Mouse (Mus musculus) lung, postnatal 36 days (tissue): ENCODE results near the gene Itgb2.
A peak's percentile ranks its signal among the peaks of the same experiment; 100 is the strongest.

Source experiments
- DNase-seq: peaks from one replicate; pipeline ENCODE4 v3.0.0; 2022; ENCODE audit warnings: mixed read lengths

Itgb2 gene

DNA sequence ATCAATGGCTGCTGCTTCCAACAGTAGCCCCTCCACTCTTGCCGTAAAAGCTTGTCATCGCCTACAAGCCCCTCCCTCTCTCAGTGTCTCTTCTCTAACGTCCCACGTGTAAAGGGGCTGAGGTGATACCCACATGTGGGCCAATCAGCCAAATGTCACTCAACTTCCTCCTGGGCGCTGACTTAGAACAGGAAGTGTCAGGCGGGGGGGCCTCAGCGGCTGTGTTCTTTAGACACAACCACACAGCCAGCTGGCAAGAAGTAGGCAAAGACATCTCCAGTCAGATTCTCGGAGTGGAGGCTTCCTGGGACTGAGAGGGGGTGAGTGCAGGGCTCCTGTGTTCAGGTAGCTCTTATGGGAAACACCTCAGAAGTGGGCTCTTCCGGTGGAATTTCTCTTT, at the start of gene Itgb2:
Itgb2 (plus strand) TSS at position 113 of the 400 bp plus-strand sequence.
- peak; percentile 75 for DNase-seq

DNA sequence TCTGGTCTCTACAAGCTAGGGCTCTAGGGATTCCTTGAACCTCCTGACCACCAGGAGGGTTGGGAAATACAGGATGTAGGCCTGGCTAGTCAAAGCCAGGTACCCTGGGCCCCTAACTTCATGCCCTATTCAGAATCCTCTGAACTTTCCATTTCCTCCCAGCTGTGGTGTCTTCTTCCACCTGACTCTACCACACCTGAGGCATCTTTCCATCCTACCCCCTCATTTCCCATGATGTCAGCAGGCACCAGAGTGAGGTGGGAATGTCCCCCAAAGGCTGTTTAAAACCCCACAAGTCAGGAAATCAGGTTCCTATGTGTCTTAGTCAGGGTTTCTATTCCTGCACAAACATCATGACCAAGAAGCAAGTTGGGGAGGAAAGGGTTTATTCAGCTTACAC, 48.2 kb upstream of the Itgb2 start:
- no peak for DNase-seq

DNA sequence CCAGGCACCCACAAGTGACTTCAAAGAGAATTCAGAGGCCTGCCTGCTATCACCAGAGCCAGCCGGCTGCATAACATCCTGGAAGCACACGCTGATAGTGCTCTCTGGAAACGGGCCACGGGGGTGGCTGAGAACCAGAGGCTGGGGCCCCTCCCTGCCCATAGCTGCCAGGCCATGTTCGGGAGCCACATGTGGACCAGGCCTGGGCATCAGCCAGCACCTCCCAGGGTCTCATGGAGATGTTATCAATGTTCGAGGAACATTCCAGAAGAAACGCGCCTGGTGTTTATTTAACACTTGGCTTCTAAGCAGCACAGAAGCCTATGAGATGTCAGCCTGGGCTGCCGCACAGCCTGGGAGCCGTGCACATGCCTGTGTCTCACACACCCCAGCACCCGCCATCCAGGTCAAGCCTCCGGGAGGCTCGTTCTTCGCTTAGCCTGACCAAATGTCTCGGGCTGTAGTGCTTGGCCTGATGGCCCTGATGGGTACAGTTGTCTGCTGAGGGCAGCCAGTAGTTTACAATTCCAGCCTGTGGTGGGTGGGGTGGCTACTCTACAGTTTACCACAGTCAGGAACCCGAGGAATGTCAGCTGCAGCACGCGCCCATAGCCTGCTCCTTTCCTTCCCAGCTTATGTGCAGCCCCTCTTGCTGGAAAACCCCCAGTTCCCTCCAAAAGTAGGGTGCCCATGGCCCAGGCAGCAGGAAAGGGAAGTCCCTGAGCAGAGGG, 45.7 kb upstream of the Itgb2 start:
- peak; percentile 94 for DNase-seq

DNA sequence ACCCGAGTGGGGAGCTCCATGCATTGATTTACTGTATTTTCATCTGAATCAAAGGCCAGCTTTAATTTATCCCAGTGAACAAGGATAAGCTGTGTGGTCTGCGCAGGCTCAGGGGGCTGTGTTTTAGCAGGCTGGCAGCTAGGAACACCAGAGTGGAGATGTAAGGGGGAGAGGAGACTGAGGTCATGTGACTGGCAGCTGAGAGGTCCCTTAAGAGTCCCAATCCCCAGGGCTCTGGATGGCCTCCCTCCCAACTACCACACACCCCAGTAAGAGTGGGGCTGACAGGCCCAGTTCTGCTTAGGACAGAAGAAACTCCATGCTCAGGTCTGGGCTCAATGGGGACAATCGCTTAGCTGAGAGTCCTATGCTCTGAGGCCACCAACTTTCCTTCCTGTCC, 44.3 kb upstream of the Itgb2 start:
- DNase-seq = no peak

DNA sequence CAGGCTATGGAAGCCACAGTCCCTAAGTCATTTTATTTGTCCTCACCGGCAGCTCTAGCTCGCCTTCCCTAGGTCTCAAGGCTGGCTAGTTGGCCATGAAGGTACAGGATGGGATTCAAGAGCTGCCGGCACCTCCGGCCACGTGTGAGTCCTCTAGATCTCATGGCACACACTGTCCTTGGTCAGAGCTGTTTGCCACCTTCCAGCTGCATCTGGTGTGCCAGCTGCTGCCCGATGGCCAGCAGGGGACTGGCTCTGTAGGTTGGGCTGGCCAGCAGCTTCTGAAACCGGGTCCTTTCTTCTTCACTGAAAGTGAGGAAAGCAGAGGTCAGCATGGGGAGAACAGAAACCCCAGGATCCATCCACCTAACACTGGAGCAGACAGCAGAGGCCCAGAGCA, 41.9 kb upstream of the Itgb2 start:
- no peak for DNase-seq

DNA sequence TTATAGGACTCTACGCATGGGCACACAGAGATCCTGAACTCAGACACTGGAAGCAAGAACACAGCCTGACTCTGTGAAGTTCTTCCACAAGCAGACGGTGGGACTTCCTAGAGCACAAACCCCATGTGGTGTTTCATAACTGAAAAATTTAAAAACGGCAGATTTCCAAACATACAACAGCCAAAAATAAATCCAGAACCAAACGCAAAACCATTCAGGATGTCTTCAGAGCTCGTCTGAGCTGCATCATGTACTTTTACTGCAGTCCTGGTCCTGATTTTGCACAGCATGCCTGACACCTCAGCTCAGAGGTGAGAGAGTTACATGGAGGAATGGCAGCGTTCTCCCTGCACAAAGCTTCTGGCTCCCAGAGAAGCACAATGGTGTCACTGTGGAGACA, 38.5 kb upstream of the Itgb2 start:
- no peak for DNase-seq

DNA sequence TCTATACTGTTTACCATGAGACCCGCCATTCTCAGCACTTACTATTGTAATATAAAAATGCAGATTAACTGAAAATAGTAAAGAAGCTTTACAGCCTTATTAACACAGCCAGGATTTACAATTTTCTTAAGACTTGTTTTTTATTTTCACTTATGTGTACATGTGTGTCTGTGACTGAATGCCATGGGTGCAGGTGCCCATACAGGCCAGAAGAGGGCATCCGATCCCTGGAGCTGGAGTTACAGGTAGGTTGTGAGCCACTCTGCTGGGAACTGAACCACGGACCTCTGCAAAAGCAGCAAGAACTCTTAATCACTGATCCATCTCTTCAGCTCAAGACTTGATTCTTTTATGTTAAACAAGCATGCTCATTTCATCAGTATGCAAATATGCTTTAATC, 37.2 kb upstream of the Itgb2 start:
- no peak for DNase-seq

DNA sequence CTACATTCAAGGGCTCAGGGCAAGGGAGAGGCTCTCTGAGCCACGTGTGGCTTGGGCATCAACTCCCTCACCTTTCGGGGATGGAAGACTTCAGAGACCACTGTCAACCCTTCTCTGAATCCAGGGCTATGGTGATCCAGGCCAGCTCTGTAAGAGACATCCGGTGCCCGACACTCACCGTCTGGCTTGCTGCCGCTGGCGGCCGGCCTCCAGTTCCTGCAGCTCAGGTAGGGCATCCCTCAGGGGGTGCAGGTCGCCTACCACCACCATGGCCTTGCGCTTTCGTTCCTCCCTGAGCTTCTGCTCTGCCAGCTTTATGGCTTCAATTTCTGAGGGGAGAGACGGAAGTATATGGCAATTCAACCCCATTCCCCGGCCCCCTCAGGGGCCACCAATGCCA, 32.9 kb upstream of the Itgb2 start:
- no peak for DNase-seq

DNA sequence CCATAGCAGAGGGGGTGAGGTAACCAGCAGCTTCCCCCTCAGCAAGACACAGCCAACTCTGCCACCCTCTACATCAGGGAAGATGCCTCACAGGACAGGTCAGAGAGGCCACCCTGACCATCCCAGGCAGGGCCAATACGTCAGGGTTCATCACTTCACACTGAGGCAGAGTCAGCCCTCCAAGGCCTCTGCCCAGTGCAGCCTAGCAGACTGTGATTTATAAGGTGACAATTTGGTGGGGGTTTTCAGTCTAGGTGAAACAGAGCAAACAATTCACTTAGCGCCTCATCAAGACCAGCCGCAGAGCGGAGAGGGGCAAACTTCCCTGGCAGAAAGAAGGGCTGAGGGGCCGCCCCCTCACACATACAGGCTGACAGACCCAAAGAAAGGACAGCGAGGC, 31.8 kb upstream of the Itgb2 start:
- peak; percentile 58 for DNase-seq

DNA sequence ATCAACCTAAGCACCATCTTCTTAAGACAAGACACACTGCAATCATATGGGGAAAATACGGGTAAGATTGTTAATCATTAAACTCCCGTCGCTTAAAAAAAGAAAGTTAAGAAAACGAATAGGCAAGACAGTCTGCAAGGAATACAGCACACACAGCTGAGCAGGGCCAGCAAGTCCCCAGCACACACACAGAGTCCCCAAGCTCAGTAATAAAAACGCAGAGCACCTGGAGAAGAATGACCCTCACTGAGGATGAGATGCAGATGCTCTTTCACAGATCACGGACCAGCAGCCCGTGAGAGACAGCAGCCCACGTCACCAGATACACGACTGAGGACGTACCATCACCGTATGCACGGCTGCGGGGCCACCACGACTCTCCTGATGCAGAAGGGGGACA, 29.4 kb upstream of the Itgb2 start:
- DNase-seq = no peak

DNA sequence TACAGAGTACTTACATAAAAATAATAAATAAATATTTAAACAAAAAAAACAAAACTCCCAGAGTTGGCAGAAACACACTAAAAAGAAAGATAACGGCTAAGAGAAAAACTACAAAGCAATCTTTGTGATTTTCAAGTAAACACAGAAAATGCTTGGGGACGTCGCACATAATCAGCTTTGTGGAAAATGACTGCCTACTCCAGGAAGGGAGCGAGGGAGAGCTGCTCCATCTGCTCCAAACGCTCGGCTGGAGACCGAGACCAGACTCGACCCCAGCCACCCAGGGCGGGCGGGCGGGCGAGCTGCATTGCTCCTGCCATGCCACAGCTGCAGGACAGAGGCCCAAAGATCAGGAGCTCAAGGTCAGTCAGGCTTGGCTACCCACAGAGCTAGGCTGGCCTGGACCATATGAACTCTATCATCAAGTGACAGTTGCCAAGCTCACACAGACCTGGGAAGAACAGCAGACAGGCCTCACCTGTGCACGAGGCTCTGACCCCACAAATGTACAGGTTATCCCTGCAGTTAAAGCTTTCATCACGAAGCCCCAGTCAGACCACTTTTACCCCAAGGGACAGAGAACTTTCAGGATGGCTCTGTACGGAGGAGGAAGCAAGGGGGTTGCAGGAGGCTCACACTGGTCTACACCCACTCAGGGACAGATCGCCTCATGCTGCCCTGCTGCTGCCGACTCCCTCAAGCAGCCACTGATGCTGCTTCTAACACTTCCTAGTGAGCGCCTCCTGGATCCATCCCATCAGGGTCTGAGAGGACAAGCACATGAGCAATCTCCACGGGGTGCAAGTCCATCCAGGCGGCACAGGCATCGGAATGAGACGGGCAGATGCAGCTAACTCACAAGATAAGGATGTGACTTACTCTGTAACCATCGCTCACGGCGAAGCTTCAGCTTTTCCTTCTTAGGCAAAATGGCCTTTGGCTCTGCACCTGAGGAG, 26.8 kb upstream of the Itgb2 start:
- DNase-seq = peak; percentile 52

DNA sequence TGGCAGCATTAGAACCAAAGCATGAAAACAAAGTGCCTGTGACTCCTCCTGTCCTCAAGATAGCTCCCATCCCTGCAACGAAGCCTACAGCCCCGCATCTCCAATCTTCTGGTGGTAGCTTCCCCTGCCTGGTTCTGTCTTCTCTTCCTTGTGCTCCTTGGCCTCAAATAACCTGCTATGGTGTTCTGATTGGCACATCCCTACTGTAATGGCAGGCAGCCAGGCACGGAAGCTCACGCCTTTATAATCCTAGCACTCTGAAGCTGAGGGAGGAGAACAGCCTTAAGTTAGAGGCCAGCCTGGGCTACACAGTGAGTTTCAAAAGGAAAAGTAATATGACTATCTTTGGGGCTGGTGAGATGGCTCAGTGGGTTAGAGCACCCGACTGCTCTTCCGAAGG, 25.9 kb upstream of the Itgb2 start:
- DNase-seq = peak; percentile 59

DNA sequence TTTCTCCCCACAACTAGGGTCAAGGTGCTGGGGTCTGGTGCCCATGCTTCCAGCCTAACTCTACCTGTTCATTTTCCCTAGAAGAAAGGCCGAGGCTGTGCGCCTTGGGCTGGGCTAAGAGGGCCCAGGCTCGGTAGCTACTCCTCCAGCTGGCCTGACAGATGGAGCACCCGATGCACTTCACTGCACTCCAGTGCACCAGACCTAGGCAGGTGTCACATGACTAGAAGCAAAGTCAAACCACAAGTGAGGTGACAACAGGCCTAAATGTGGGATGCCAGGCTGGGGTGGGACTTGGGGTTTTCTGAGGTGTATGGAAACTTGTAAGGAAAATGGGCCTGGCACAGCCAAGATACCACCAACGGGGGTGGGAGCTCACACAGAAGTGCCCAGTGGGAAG, 23.5 kb upstream of the Itgb2 start:
- no peak for DNase-seq

DNA sequence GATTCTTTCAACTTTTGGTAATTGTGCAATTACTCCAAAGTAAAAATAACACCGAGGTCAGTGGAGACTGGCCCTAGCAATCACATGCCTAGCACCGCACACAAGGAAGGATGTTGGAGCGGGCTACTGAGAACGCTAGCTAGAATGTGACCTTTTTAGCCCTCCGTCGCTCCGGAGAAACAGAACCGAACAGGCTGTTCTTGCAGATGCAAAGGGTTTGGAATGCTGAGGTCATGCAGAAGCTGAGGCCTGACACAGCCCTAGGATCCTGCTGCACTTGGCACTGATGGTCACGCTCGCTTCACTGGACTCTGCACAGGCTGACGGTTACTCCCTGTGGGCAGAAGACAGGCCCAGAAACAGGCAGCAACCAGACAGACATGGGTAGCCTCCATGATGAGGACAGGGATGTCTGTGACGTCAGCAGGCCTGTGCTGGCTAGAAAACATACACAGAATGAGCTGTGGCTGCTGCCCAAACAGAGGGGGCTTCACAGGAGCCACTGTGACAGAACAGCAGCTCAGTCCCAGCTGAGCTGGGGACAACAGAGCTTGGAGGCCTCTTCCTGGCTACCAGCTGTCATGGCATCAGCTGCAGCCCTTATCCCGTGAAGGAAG, 23.0 kb upstream of the Itgb2 start:
- DNase-seq = peak; percentile 75

DNA sequence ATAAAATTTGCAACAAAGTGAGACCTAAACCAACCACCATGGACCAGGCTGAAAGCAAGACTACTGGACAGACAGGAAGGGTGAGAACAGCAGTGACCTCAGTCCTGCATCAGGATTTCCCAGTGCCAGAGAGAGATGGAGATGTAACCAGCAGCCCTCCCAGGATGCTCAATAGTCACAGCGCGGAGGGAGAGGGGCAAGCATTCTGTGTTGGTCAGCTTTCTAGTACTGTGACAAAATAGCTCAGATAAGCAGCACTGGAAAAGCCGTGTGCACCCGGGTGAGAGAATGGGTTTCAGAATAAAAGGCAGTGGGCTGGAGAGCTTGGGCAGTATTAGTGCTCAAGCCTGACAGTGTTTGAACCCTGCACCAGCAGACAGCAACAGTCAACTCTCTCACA, 22.3 kb upstream of the Itgb2 start:
- DNase-seq = no peak

DNA sequence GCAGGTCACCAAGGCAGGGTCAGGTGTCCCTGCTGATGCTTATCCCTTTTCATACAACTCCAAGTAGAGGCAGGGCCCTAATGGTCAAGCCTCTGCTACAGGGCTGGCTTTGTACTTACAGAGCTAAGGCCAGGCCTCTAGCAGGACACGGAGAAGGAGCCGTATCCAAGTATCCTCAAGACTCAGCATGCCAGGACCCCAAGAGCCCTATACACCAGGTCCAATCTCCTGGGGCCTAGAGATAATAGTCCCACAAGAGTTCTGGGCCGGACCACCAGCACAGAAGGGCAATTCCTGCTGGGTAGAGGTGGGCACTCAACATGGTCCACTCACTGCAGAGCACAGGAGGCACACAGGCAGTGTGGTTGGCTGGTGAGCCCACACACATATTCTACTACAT, 21.3 kb upstream of the Itgb2 start:
- no peak for DNase-seq

DNA sequence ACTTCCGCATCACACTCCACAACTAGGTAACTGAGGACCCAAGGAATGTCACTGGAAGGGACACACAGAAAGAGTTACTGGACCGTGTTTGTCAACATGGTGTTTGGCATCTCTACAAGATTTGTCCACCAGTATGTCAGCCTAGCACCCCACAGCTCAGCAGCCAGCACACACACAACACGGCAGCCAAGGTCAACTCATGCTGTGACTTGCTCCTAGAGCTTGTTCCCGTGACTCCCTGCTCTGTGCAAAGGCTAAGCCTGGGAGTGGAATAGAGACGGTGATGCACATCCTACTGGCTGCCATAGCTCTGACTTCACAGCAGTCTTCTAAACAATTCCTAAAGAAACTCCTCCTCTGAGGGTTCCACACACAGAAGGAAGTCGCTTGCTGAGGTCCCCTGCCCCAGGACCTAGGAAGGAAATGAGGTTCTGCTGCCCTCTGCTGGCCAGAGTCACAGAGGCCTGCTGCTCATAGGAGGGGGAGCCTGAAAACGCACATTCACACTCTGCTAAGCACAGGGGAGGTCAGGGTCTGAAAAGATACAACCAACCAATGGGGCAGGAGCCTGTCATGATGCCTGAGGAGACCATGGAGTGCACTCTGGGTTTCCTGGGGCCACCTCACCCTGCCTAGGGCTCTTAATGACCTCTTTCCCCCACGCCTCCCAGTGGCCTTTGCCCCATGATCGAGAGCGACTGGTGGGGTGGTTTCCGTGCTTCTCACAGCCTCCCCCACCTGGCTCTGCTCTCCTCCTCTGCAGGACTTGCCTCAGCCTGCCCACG, 20.5 kb upstream of the Itgb2 start:
- peak; percentile 89 for DNase-seq

DNA sequence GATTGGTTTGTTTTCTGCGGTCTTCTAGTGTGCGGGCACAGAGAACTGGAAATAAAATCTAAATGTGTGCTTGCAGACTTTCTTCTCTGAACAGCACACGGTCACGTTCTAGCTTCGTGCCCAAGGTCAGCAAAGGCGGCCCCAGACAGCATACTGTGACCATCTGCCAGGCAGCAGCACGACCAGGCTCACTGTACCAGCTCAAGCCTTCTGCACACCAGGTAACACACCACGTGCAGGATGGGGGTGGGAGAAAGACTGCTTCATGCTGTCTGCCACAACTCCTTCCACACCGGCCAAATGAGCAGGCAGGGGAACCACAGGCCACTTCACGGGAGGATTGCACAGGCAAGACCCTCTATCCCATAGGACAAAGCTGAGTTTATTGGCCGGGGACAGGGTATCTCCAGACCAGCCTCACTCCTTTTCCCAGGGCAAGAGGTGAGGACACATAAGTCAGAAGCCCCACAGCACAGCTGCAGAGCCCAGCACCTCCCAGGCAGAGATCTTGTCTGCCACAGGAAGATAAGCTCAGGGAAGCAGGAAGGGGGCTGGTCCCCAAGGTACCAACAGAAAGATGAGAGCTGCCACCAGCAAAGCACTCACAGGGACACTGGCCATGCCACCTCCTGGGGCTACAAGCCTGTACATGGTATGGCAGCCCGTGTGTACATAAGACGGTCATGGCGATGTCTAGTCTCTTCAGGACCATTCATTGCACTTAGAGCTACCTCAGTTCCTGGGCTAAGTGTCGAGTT, 19.6 kb upstream of the Itgb2 start:
- no peak for DNase-seq

DNA sequence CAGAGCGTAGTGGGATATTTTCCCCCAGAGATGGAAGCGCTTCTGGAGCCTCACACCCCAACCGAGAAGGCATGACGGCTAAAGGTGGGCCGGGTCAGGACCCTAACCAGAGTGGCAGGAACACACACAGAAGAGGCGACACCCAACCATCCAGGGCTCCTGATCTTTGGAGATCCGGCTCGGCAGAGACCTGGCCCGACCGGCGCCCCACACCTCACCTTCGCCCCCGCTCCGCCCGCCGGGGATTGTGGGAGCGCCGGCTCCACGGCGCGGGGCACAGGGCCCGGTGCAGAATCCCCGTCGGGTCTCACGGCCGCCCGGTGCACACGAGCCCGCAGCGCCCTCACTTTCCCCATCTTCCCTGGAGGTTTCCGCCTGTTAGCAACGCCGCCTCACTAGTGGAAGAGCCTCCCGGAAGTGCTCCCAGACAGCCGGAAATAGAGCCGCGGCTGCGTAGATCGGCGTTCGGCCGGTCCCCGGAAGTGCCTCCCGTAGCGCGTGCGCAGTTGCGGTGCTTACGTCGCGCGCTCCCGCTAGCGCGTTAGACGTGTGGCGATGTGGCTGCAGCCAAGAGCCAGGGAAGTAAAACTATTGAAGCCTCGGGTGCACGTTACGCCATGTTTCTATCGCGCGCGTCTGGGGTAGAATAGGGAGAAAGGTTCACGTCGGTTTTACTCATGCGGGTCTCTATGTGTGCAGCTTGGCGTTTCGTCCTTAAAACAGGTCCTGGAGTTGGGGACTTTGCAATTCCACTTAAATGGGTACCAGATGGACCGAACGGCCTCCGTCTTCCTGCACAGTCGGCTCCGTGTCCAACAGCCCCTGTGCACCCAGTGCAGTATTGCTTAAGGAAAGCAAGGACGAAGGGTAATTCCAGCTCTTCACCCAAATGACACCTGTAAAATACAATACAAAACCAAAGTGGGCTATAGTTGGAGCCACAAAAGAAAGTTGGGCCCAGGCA, 14.4 kb upstream of the Itgb2 start, which contains the start of gene Fam207a:
Fam207a (minus strand) TSS at position 401 of the 964 bp plus-strand sequence.
- peak; percentile 94 for DNase-seq

DNA sequence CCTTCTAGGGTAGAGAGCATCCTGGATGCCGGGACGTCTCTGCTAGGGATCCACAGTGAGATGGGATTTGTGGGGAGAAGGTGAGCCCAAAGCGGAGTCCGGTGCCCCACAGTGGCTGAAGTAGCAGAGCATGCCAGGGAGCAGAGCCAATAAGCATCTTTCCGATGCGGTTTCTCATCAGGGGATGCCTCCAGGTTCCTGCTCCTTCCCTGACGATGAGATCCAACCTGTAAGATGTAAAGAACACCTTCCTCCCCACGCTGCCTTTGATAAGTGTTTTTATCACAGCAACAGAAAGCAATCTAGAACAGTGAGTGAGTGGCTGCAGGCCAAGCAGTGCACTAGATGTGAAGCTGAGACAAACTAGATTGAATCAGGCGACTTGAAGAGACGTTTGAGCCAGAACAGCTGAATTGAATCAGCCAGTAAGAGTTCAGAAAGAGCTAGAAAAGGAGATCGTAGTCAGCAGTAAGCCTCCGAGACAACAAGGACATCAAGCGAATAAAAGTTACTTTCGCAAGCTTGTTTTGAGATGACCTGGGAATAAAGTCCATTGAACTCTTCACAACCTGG, 13.6 kb upstream of the Itgb2 start:
- no peak for DNase-seq
